Mouse (Mus musculus): ENCODE measurements around the gene Rflnb.

DNA sequence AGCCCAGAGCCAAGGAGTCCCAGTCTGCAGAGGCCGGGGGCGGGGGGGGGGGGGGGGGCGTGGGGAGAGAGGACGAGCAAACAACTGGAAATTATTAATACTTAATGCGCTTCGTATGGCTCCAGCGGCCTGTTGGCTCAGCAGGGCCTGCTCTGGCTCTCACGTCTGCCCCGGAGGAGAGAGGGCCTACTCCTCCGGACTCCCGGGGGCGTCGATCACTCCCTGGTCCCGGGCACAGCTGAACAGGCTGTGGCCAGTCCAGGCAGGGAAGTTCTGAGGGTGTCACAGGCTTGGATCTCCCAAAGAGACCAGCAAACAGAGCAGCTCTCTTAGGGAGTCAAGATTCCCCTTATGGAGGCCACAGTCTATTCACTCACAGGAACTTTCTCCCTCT is 487 bp upstream of the Rflnb start:
- TF ChIP-seq HCFC1 (IDR thresholded peaks at IDR 0.05; ENCODE audit: borderline replicate concordance, insufficient read depth, low read length) = no peak
- TF ChIP-seq MAFK (IDR thresholded peaks at IDR 0.05; ENCODE audit: insufficient read depth, low read depth, low read length) = no peak
- no peak for TF ChIP-seq ZNF384 (IDR thresholded peaks at IDR 0.05; ENCODE audit: low read depth, low read length)
- TF ChIP-seq CHD2 (IDR thresholded peaks at IDR 0.05; ENCODE audit: low read depth, low read length) = no peak
